20 mouse cellular contexts compared by ENCODE assay signal in the genomic region with DNA sequence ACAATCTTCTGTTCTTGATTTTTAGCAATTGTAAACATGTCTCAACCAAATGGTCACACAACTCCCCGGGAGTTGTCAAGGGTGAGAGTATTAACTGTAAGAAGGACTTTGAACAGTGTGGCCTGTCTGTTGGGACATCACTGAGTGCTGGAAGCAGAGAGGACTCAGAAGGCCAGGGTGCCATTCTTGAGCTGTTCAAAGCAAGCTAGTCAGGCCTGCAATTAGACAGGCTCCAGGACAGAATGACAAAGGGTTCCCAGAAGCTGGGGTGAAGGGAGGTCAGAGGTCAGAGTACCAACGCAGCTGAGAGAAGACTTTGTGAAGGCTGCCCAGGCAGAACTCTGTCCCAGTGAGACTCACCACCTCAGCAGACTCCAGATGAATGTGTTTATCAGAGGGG. TPM values are rescaled to one million over a fixed set of nuclear protein-coding genes. Genes with fewer than 3 reads are reported as not detected.
DNase-seq lines count a peak whose midpoint lies in the region; ATAC-seq lines count a peak whose summit lies in the region.
"Had no signal": no experiment of that assay in that cellular context is flagged by ENCODE, and none has a peak within 500 bp of the region (broad histone marks: within the 10 kb centered on the region; RNA-seq: fewer than 3 reads in every experiment).

No protein-coding gene starts in this region.

- no peaks in the 10 kb centered on the region for H3K9me3 ChIP-seq in kidney, embryonic 16.5 days (ENCODE audit: low read length)
- no peaks in the 10 kb centered on the region for H3K9me3 ChIP-seq in intestine, embryonic 16.5 days (ENCODE audit: control insufficient read depth, low read length)
- H3K9me3 ChIP-seq: embryonic facial prominence, embryonic 13.5 days; heart, embryonic 10.5 days; neural tube, embryonic 12.5 days had no signal

- ATAC-seq in kidney, embryonic 16.5 days (ENCODE audit: low FRiP score, low TSS enrichment) = no peak
- peak; percentile 86 for ATAC-seq in intestine, embryonic 16.5 days
- ATAC-seq: forebrain, embryonic 14.5 days had no signal

- H3K36me3 ChIP-seq in kidney, embryonic 16.5 days (ENCODE audit: insufficient read depth, low read length) = no peaks in the 10 kb centered on the region
- H3K36me3 ChIP-seq in intestine, embryonic 16.5 days (ENCODE audit: control insufficient read depth, insufficient read depth, low read length) = no peaks in the 10 kb centered on the region
- H3K36me3 ChIP-seq: embryonic facial prominence, embryonic 13.5 days; heart, embryonic 10.5 days; neural tube, embryonic 12.5 days had no signal

- H3K4me1 ChIP-seq in kidney, embryonic 16.5 days (ENCODE audit: insufficient read depth, low read length) = no peaks in the 10 kb centered on the region
- H3K4me1 ChIP-seq in intestine, embryonic 16.5 days (ENCODE audit: control insufficient read depth, insufficient read depth, low read length) = 0 out of 2 replicates have a peak, but pooled peaks cover 2% of the 10 kb centered on the region
- H3K4me1 ChIP-seq: embryonic facial prominence, embryonic 13.5 days; heart, embryonic 10.5 days; neural tube, embryonic 12.5 days had no signal

- H3K9ac ChIP-seq in kidney, embryonic 16.5 days (replicated peaks; ENCODE audit: low read length) = no peak overlapping the region
- H3K9ac ChIP-seq in intestine, embryonic 16.5 days (ENCODE audit: low read depth, low read length) = no peak overlapping the region
- H3K9ac ChIP-seq: embryonic facial prominence, embryonic 13.5 days; neural tube, embryonic 12.5 days had no signal

- H3K4me3 ChIP-seq in kidney, embryonic 16.5 days (ENCODE audit: low read length) = no peak overlapping the region
- no peak overlapping the region for H3K4me3 ChIP-seq in intestine, embryonic 16.5 days (ENCODE audit: low read length)
- H3K4me3 ChIP-seq: embryonic facial prominence, embryonic 13.5 days; heart, embryonic 10.5 days; neural tube, embryonic 12.5 days had no signal

- WGBS in kidney, embryonic 16.5 days = 25% methylated on average over 2 of the region's 2 CpGs
- 19% methylated on average over 2 of the region's 2 CpGs for WGBS in intestine, embryonic 16.5 days

- H3K27ac ChIP-seq in kidney, embryonic 16.5 days (ENCODE audit: low read length) = no peak overlapping the region
- H3K27ac ChIP-seq in intestine, embryonic 16.5 days (ENCODE audit: low read length) = no peak overlapping the region
- H3K27ac ChIP-seq: embryonic facial prominence, embryonic 13.5 days; heart, embryonic 10.5 days; neural tube, embryonic 12.5 days had no signal

- 0 out of 2 replicates have a peak, but pooled peaks cover 10% of the 10 kb centered on the region for H3K27me3 ChIP-seq in kidney, embryonic 16.5 days (ENCODE audit: insufficient read depth, low read length)
- H3K27me3 ChIP-seq in intestine, embryonic 16.5 days (replicated peaks; ENCODE audit: control insufficient read depth, insufficient read depth, low read length) = no peaks in the 10 kb centered on the region
- H3K27me3 ChIP-seq: neural tube, embryonic 12.5 days had no signal

- DNase-seq in kidney, adult 18-20 months = peak; percentile 45
- DNase-seq in ZHBTc4 (ENCODE audit: low read depth, low spot score) = peak; percentile 11
- peak; percentile 62 to 65 for DNase-seq in kidney, postnatal 36 days
- no peak for DNase-seq in lung, postnatal 25 days (ENCODE audit: low spot score)
- no peak for DNase-seq in spleen, adult 18-20 months
- no peak for DNase-seq in gastrocnemius, adult 18-20 months (ENCODE audit: low spot score)
- DNase-seq: adrenal gland, postnatal 36 days; cerebellum, adult 2 months; gastrocnemius, postnatal 36 days; lung, adult 18-20 months; lung, postnatal 36 days; thymus, postnatal 36 days had no signal

- no peak overlapping the region for H3K4me2 ChIP-seq in kidney, embryonic 16.5 days (replicated peaks; ENCODE audit: low read depth, low read length)
- H3K4me2 ChIP-seq in intestine, embryonic 16.5 days (ENCODE audit: low read depth, low read length) = no peak overlapping the region
- H3K4me2 ChIP-seq: neural tube, embryonic 12.5 days had no signal

RNA-seq across cellular contexts. Expression of a gene that starts 17.5 kb away (rescaled TPM):
- polyA plus RNA-seq in kidney, embryonic 16.5 days (2015; fragmentation: Nextera tagmentation; extraction: Ambion mirVana) = 1.9 and 2.0 TPM in 2 replicates
- 1.5 and 1.9 TPM in 2 replicates for polyA plus RNA-seq in intestine, embryonic 16.5 days (2015; fragmentation: Nextera tagmentation; extraction: Ambion mirVana)
- total RNA-seq in gastrocnemius, adult 18-20 months (2021) = 1 to 10 TPM; 1.1 to 1.6 TPM
- total RNA-seq: MEL; monocyte, adult 5-6 weeks had no signal

RNA-seq across cellular contexts. Expression of a gene that starts 31.5 kb away (rescaled TPM):
- polyA plus RNA-seq in kidney, embryonic 16.5 days (2015; fragmentation: Nextera tagmentation; extraction: Ambion mirVana) = 19.0 and 22.6 TPM in 2 replicates
- 9.1 and 9.5 TPM in 2 replicates for polyA plus RNA-seq in intestine, embryonic 16.5 days (2015; fragmentation: Nextera tagmentation; extraction: Ambion mirVana)
- under 1 TPM; 0.80 to 0.88 TPM for total RNA-seq in gastrocnemius, adult 18-20 months (2021)

RNA-seq across cellular contexts. Expression of a gene that starts 31.6 kb away (rescaled TPM):
- polyA plus RNA-seq in kidney, embryonic 16.5 days (2015; fragmentation: Nextera tagmentation; extraction: Ambion mirVana) = 41.9 and 42.8 TPM in 2 replicates
- polyA plus RNA-seq in intestine, embryonic 16.5 days (2015; fragmentation: Nextera tagmentation; extraction: Ambion mirVana) = 29.7 and 31.0 TPM in 2 replicates
- total RNA-seq in gastrocnemius, adult 18-20 months (2021) = 1 to 10 TPM; 3.7 to 4.7 TPM

RNA-seq across cellular contexts. Expression of a gene that starts 38.2 kb away (rescaled TPM):
- polyA plus RNA-seq in kidney, embryonic 16.5 days (2015; fragmentation: Nextera tagmentation; extraction: Ambion mirVana) = 1.6 and 2.1 TPM in 2 replicates
- 1.2 and 1.4 TPM in 2 replicates for polyA plus RNA-seq in intestine, embryonic 16.5 days (2015; fragmentation: Nextera tagmentation; extraction: Ambion mirVana)
- under 1 TPM; 0.07 to 0.19 TPM for total RNA-seq in gastrocnemius, adult 18-20 months (2021)
- total RNA-seq: MEL had no signal

Comparison
In these comparisons a context has a peak if more than half of its experiments do, and no peak if none do; other contexts are left out.
1. DNase-seq: peak in kidney, adult 18-20 months (single experiment), ZHBTc4 (single experiment) and kidney, postnatal 36 days (2 of 2); none in lung, postnatal 25 days (single experiment), spleen, adult 18-20 months (0 of 2) and gastrocnemius, adult 18-20 months (single experiment).